Mouse (Mus musculus): ENCODE results near the gene Dclre1c. TPM values are rescaled to one million over a fixed set of nuclear protein-coding genes. Genes with fewer than 3 reads are reported as not detected.

Dclre1c gene
- total RNA-seq (2023), result 10 to 100 TPM; 75.0 to 86.9 TPM

GRCm38 (mm10) chr2:3423841-3424578, at the start of gene Dclre1c:
Dclre1c (plus strand) TSS chr2:3424131.

GRCm38 (mm10) chr2:3397110-3397509, 26.8 kb upstream of the Dclre1c start, which contains the start of gene Olah:
Olah (minus strand) TSS chr2:3397210.

GRCm38 (mm10) chr2:3422548-3422947, 1.4 kb upstream of the Dclre1c start, which contains the start of gene Meig1:
Meig1 (minus strand) TSS chr2:3422648.

DNA sequence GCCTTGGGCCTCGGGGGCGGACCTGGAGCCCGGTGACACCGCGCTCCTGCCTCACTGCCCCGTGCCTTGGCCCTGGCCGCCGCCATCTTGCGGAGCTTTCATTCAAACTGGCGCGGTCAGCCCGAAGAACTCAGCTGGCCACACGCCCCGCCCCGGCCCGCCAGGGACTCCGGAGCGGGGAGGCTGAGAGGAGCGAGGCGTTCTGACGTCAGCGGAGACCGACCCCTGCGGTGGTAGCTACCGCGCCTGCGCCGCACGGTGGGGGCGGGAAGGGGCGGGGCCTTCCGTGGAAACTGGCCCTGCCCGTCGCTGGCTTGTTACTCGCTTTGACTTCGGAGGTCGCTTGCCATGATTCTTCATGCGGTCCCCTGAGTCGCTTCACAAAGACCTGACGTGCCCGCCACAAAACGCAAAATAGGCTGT, 50.9 kb downstream of the Dclre1c start, which contains the start of gene Suv39h2:
Gene Suv39h2 (minus strand): TSS at position 171 of the 423 bp plus-strand sequence.

DNA sequence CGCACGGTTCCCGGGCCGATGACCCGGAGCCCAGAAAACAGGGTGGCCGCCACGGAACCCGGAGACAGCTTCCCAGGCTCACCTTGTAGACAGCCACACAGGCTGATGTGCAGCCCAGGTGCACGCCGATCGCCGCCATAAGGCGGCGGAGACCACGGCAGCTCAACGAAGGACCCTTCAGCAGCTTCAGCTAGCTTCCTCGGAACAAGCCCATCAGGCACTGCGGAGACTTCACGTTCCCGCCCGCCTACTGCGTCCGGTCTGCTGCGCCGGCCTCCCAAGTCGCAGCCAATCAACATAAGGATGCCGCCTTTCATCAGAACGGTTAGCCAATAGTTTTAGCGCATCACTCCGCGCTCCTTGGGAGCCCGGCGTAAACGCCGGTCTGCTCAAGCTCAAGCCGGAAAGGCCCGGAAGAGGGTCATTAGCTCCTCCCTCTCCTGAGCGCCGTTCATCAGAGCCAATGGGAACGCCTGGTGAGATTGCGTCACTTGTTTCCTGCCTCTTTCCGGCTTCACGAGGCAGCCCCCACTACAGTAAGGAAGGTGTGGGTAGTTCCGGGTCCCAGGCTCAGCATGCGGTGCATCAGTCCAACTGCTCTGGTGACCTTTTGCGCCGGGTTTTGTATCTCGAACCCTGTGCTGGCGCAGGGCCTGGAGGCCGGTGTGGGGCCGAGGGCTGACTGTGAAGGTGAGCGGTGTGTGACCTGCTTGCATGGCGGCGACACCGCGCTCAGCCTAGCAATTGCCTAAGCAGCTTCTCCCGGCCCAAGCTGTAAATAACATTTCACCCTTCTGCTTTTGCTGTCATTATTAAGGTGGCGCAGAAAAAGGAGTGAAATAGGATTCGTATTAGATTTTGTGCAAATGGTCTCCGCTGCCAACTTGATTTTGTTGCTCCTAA, 88.9 kb downstream of the Dclre1c start, which contains the start of the genes Gm45902, Hspa14 and Cdnf:
Gene Gm45902 (minus strand): TSS at position 239 of the 903 bp plus-strand sequence.
Gene Hspa14 (minus strand): TSS at position 263 of the 903 bp plus-strand sequence.
Gene Cdnf (plus strand): TSS at position 479 of the 903 bp plus-strand sequence.

Other genes with a start within 250 kb of the Dclre1c start
- gene Nmt2, start 139.9 kb upstream of the Dclre1c start, total RNA-seq (2023), result 10 to 100 TPM; 13.8 to 15.4 TPM
- gene Rpp38, start 91.5 kb upstream of the Dclre1c start, total RNA-seq (2023), result 1 to 10 TPM; 1.9 to 2.9 TPM
- not detected for gene Acbd7, start 88.0 kb upstream of the Dclre1c start, total RNA-seq (2023)
- gene Olah, start 26.9 kb upstream of the Dclre1c start, total RNA-seq (2023), result not detected
- 1 to 10 TPM; 1.0 to 2.3 TPM for gene Meig1, start 1.5 kb upstream of the Dclre1c start, total RNA-seq (2023)
- gene Suv39h2, start 50.9 kb downstream of the Dclre1c start, total RNA-seq (2023), result under 1 TPM; 0.31 to 0.43 TPM
- gene Gm45902, start 88.7 kb downstream of the Dclre1c start, total RNA-seq (2023), result 1 to 10 TPM; 7.7 to 8.4 TPM
- 10 to 100 TPM; 52.7 to 58.1 TPM for gene Hspa14, start 88.7 kb downstream of the Dclre1c start, total RNA-seq (2023)
- gene Cdnf, start 88.9 kb downstream of the Dclre1c start, total RNA-seq (2023), result under 1 TPM; 0.26 to 0.27 TPM
- 100 to 1,000 TPM; 236 to 241 TPM for gene Fam107b, start 146.4 kb downstream of the Dclre1c start, total RNA-seq (2023)

All from monocyte, adult 59 days (primary cell).